Mouse (Mus musculus) layer of hippocampus, adult 8-10 months (tissue): ENCODE results near the gene Dppa3. TPM values are rescaled to one million over a fixed set of nuclear protein-coding genes. Genes with fewer than 3 reads are reported as not detected.
A peak's percentile ranks its signal among the peaks of the same experiment; 100 is the strongest.

Experiments used
- DNase-seq, 2 experiments: peaks; one replicate each; pipeline ENCODE4 v3.0.0; 2022; ENCODE audit warnings: low spot score in 2 of 2
- total RNA-seq, 4 experiments: library from RNA; stranded (reverse); gene quantifications; 2 replicates each; pipeline ENCODE4 v1.2.4; 2022

Gene Dppa3
- total RNA-seq, 4 experiments from 2014 or later = not detected

- DNase-seq = no peak
Measured at GRCm38 (mm10) chr6:122665866-122666265, 39.7 kb downstream of the Dppa3 start.

GRCm38 (mm10) chr6:122667715-122668114 lies 41.5 kb downstream of the Dppa3 start:
- no peak for DNase-seq

DNA sequence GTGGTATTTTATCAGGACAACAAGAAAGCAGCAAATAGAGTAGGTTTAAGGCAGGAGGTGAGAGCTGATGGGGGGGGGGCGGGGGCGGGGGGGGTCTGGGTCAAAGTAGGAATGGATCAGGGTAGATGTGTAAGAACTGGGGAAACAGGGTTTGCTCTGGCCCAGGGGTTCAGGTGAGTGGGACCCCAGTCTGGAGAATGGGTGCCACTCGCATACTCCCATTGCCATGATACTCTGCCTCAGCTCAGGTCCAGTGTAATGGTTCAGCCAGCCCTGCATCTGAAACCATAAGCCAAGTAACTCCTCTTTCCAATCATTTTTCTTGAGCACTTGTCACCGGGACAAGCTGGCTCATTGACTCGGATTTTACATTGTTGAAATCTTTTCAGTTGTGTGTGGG lies 42.6 kb downstream of the Dppa3 start:
- DNase-seq = no peak

DNA sequence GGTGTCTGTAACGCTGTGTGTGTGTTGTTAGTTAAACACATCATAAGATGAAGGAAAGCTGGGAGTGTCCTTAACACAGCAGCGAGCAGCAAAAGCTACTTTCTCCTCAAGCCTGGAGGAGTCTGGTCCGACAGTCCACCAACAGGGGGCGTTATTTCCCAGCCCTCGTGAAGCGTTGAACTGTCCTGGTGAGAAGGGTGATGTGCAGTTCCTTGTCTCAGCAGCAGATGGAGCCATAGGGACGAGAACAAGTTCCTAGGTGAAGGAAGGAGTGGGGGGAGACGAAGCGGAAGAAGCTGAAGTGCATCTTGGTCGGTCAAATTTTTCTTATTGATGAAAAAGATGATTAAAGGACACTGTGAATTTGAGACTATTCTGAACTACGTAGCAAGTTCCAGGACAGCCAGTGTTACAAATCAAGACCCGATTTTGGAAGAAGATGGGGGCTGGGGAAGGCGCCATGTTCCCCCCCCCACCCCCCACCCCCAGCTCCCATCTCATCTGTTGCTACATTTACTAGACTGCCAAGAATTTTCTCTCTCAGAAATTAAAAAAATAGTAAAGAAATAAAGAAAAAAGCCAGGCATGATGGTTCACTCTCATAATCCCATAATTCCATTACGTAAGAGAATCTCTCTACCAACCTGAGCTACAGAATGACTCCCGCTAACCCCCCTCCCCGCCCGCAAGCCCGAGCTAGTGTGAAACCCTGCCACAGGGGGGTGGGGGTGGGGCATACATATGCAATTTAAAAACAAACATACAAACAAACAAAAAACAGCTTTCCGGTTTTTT lies 43.4 kb downstream of the Dppa3 start:
- DNase-seq = peak; percentile 95 to 100

GRCm38 (mm10) chr6:122670201-122670551 lies 44.0 kb downstream of the Dppa3 start:
- no peak for DNase-seq

DNA sequence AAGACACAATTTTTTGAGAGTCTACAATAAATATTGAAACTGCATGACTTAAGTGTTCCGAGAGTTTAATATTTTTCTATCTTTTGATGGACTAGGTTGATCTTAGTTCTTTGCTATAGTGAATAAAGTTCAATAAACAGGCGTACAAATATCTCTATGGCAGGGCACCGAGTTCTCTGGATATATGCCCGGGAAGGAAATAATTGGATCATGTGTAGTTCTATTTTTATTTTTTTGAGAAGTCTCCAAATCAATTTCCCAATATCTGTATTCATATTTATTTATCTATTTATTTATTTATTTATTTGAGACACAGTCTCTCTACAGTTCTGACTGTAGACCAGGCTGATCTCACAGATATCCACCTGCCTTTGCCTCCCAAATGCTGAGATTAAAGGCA lies 44.6 kb downstream of the Dppa3 start:
- DNase-seq = no peak

DNA sequence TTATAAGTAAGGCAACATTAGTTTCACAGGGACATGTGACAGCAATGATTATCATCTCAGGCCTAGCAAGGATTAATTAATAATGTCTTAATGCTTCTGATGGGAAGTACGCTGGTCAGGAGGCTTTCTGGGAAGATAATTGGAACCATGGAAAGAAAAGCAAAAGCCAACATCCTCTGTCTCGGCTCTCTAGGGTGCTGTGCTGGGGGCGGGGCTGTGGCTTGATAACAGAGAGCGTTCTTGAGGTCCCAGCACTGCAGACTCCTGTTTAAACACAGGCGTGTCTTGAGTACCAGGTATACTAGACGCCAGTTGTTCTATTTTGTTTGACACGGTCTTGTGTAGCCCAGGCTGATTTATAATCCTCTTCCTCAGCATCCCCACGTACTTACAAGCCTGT lies 46.5 kb downstream of the Dppa3 start:
- DNase-seq = no peak

Other genes with a start within 250 kb of the Dppa3 start
- 10 to 100 TPM; 49.8 to 78.3 (median 70.4) TPM for gene Rimklb, start 127.6 kb upstream of the Dppa3 start, total RNA-seq
- under 1 TPM in 2 of 4 experiments, not detected in 2; 0.31 to 0.40 TPM for gene Mfap5, start 120.6 kb upstream of the Dppa3 start, total RNA-seq
- not detected for gene Aicda, start 72.6 kb upstream of the Dppa3 start, total RNA-seq
- gene Apobec1, start 24.0 kb upstream of the Dppa3 start, total RNA-seq = 10 to 100 TPM in 1 of 4 experiments, 1 to 10 TPM in 3; 2.1 to 11.1 (median 4.4) TPM
- gene Gdf3, start 16.3 kb upstream of the Dppa3 start, total RNA-seq = not detected
- gene Nanog, start 81.1 kb downstream of the Dppa3 start, total RNA-seq = under 1 TPM in 1 of 4 experiments, not detected in 3; 0.18 TPM
- 100 to 1,000 TPM in 2 of 4 experiments, 10 to 100 TPM in 2; 89.0 to 124 (median 100) TPM for gene Slc2a3, start 175.2 kb downstream of the Dppa3 start, total RNA-seq
- gene Foxj2, start 193.5 kb downstream of the Dppa3 start, total RNA-seq = 10 to 100 TPM; 26.8 to 29.2 (median 27.8) TPM
- 10 to 100 TPM in 1 of 4 experiments, 1 to 10 TPM in 1, under 1 TPM in 2; 0.66 to 11.6 (median 4.5) TPM for gene C3ar1, start 229.8 kb downstream of the Dppa3 start, total RNA-seq
- 100 to 1,000 TPM; 186 to 214 (median 206) TPM for gene Necap1, start 248.1 kb downstream of the Dppa3 start, total RNA-seq